Mouse (Mus musculus) hematopoietic stem cell, adult 5-6 weeks (primary cell): ENCODE results near the gene Ak4. TPM values are rescaled to one million over a fixed set of nuclear protein-coding genes. Genes with fewer than 3 reads are reported as not detected.
"Not testable (repeated sequence)": the region's sequence is repeated elsewhere in the genome, so short reads cannot be mapped to it uniquely, and the experiment has no call there.

ENCODE experiments used
- ATAC-seq, 2 experiments: fragments of 125-278 bp in 1 of 2; replicated peaks in 1 of 2; 2 replicates each; pipeline ENCODE4 v1.8.0; 2016 to 2017; ENCODE audit warnings: inconsistent platforms in 2 of 2, mild to moderate bottlenecking in 2 of 2, moderate number of reproducible peaks in 2 of 2, low read depth in 1 of 2, moderate TSS enrichment in 1 of 2; ENCODE audit not compliant: low FRiP score in 2 of 2, poor library complexity in 2 of 2, severe bottlenecking in 2 of 2, insufficient read depth in 1 of 2, low TSS enrichment in 1 of 2
- total RNA-seq: library from RNA; stranded (forward); fragments of 172-1452, 232-1000 nt; gene quantifications from 2 replicates; pipeline ENCODE4 v1.2.3, GENCODE M21; 2017

Gene Ak4
- total RNA-seq, 1 experiment from 2014 or later = 21.7 TPM

DNA sequence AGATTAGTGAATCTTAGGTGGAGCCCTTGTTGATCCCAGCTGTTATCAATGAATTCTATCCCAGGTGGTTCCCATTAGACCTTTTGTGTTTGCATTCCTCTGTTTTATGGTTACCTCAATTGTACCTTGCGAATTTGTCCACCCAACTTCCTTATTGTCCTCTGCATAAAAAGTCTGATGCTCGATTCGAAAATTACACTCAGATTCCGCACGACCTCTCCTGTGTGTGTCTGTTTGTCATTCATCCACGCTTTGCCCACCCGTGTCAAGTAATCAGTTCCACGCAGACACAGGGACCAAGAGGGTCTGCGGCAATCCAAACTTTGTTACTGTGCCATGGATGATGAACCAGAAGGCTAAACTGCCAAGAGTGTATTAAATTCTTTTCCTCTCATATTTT, 27.5 kb downstream of the Ak4 start:
- ATAC-seq = not testable (repeated sequence)

DNA sequence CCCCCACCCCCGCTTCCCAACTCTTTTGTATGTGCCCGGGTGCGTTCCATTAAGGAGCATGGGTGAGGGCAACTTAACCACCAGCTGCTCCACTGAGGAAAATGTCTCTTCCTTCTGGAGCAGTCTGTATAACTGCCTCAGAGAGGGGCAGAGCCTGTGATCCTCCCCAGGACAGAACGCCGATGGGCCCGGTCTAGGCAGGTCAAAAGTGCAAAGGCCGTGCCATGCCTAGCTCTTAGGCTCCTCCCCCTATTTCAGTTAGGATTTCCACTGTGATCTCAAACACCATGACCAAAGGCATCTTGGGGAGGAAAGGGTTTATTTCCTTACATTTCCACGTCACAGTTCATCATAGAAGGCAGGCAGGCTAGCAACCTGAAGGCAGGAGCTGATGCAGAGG, 29.6 kb downstream of the Ak4 start:
- ATAC-seq = no peak

DNA sequence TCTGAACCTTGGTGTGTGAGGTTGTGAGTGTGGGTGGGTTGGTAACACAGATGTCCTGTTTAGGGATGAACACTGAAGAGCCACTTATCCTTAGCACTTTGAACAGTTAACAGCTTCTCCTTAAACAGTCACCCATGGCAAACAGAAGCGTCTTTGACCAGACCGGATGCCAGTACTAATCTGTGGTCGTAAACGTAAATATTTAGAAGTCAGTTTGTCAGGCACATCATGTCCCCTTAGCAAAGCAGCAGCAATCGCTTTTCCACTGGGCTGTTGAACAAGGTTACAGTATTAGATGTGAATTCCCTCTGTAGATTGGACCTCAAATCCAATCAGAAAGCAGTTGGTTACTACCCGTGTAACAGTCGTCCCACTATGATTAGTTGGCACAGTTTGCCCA, 30.3 kb downstream of the Ak4 start:
- no peak for ATAC-seq

DNA sequence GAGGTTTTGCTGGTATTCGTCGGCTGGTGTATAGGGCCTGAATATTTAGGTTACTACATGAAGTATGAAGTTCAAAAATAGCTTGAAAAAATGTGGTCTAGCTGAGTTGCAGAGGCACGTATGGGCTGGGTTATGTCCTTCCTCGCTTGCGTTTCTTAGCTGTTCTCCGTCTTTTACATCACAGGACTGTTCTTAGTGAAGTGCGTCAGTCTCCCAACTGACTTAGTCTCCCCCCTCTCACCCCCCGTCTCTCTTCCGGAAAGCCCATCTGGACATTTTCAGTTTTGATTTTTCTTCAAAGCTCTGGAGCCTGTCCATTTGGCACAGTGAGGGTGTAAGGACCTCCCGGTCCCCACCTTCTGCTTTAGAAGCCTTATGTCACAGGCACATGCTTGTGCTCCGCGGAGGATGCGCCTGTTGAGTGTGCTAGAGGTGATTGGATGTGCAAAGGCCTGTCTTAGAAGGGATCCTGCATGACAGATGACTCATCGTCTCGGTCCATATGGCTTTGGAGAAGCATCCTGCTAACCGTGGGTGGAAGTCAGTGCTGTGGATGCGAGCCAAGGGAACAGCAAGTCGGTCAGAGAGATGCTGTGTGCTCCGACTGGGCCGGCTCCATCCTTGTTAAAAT, 31.2 kb downstream of the Ak4 start:
- no peak for ATAC-seq

DNA sequence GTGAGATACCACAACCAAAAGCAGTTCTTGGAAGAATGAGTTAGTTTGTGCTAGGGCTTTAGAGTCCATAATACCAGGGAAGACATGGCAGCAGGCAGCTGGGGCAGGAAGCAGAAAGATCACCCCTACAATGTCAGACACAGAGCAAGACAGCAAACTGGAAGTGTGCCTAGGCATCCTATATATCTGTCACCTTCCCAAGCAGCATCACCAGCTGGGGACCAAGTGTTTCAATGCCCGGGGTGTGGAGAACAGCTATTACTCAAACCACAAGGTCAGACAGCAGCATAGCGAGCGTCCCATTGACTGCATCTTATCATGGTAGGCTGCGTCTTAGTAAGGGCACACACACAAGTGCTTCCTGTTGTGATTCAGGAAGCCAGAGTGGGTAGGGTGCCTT, 32.0 kb downstream of the Ak4 start:
- ATAC-seq = no peak

DNA sequence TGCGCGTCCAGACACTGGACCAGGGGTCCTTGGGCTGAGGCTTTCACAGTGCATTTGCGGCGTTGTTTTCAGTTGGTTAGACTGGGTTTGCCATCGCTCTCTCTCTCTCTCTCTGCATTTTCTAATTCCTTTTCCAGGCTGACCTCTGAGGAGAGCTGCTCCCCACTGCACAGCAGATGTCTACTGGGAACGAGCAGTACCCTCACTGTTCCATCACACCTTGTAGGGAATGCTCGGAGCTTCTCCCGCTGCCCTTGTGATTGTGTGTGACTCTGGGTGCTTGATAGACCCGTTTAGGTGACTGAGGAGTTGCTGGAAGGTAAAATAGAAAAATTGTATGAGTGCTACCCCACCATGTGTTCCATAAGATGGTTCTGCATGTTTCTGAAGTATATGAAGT, 33.8 kb downstream of the Ak4 start:
- ATAC-seq = no peak

DNA sequence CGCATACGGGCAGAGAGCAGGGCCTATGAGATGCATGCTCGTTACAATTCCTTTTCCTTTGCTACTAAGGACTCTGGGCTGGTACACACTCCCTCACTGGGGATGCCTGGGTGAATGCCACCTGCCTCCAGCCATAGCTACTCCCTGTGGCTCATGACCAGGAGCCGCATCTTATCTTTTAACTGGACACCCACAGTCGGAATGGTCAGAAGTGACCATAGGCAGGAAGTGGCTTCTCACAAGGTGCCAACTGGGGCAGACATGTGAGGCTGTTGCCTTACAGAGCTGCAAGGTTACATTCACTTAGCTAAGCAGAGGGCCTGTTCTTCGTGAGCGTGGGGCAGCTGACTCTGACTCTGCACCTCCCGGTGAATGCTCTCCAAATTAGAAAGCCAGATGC, 38.1 kb downstream of the Ak4 start:
- no peak for ATAC-seq

DNA sequence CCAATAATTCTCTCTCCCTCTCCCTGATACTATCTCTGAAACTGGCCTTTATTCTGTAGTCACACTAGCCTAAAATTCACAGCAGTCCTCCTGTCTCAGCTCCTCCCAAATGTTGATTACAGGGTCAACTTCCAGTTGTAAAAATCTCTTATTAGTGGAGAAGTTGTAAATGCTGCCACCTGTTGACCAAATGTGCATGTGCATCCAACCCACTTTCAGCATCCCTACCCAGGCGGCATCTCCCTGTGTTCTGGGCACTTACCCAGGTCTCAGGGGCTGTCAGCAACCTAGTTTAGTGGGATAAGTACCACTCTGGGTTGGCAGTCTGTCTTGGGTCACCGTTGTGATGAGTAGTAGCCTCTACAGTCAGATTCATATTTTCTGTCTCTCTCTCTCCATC, 39.3 kb downstream of the Ak4 start:
- ATAC-seq = peak; percentile 61 to 70

DNA sequence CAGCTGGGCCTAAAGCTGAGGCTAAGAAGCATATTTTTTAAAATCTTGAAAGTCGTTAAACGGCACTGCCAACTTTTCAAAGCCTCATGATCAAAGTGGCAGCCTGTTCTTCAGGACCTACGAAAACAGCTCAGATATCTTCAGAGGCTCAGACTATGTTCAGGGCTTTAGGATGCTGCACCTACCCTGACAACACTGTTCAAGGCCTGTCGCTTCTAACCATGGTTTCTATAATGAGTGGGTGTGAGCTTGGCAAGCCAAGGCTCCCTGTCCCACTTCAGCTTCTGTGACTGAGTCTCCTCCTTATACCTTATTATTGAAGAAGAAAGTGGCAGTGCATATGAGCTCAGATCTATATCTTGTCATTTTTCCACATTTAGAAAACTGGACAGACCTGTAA, 40.3 kb downstream of the Ak4 start:
- no peak for ATAC-seq

DNA sequence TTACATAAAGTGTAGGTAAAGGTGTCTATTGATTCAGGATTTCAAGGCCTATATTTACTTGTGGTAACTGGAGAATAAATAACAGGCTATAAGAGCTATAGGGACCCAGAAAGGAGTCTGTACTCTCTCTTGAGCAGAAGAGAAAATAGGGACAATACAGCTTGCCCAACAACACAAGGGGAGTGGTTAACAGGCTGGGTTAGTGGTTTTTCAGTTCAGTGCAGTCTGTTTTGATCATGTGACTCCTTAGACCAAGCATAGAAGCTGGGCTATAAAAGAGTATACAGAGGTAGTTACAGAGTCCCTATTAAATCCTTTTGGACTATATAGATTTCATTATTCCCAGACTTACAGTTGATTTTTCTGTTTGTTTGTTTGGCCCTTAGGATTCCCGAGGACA, 41.0 kb downstream of the Ak4 start:
- ATAC-seq = peak in 1 of 2 experiments; percentile 48; a peak in 2 of 4 replicates

DNA sequence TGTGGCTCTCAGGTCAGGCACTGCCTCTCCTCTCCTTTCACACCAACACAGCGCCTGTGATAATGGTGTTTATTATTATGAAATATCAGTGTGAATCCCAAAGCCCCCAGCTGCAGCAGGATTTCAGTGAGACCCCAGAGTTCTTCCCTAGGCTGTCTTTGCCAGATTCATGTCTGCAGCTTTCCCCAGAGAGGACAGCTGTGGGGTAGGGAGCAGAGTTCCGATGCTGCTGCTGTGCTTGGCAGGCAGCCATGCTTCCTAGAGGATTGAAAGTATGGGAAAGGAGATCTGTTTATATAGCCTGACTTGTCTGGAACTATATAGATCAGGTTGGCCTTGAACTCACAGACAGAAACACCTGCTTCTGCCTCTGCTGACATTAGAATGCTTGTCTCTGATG, 43.0 kb downstream of the Ak4 start:
- no peak for ATAC-seq

DNA sequence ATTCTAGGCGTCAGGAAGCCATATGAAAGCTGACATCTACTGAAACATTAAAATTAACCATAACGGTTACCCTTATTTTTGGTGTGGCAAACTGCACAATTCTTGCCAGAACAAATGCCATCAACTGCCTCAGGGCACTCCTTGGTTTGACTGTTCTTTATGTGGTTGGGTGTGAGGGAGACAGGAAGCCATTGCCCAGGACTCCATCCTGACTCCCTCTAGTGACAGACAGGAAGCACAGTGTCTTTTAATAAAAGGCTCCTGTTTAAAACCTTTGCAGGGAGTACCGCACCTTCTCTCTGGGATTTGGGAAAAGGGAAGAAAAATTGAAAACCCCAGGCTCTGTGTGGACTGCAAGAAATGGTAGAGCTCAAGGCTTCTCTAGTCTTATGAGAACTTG, 47.2 kb downstream of the Ak4 start:
- 0 out of 4 replicates have a peak, but pooled peaks have one; percentile 31 to 32 for ATAC-seq

DNA sequence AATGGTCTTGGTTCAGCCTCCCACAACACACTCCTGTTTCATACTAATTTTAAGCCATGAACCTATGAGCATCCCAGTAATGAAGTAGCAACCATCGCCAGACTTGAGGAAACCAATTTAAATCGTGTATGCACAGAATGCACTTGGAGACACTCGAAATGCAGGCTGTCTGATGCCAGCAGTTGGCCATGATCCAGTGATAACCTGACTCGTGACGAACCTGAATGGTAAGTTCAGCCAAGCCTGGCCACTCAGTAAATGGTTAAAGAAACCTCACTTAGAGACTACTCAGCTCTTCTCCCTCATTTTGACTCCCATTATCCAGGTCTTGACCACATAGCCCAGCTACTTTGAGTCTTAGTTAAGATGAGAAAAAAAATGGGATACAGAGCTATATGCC, 50.2 kb downstream of the Ak4 start:
- ATAC-seq = no peak

DNA sequence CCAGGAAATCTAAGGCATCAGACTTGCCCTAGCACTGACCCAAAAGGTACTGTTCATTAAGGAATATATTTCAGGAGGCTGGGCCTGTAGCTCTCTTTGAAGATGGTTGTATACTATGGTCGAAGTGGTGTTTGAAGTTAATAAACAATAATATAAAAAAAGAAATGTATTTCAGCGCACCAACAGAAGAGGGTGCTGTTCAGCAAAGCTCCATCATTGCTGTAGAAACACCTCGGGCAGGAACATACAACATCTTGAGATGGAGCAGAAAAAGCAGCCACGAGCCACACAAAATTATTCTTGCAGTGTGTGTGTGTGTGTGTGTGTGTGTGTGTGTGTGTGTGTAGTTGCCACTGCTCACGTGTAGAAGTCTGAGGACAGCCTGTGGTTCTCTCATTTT, 51.5 kb downstream of the Ak4 start:
- ATAC-seq = peak; percentile 42 to 65; a peak in 3 of 4 replicates

DNA sequence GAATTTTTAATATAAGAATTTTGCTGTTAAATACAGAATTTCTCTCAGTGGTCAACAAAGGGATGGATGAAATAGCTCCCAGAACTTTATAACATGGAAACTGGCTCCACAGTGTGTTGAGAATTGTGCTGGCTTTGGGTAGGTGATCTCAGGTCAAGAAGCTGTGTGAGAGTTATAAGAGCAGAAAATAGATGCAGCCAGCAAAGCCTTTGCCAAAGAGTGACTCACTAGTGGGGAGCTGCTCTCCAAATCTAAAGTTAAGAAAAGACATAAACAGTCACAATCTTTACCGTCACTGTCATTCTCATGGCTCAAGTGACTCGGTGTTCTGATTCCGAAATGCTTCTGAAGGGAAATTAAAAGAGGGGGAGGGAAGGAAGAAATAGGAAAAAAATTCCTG, 53.7 kb downstream of the Ak4 start:
- ATAC-seq = no peak

DNA sequence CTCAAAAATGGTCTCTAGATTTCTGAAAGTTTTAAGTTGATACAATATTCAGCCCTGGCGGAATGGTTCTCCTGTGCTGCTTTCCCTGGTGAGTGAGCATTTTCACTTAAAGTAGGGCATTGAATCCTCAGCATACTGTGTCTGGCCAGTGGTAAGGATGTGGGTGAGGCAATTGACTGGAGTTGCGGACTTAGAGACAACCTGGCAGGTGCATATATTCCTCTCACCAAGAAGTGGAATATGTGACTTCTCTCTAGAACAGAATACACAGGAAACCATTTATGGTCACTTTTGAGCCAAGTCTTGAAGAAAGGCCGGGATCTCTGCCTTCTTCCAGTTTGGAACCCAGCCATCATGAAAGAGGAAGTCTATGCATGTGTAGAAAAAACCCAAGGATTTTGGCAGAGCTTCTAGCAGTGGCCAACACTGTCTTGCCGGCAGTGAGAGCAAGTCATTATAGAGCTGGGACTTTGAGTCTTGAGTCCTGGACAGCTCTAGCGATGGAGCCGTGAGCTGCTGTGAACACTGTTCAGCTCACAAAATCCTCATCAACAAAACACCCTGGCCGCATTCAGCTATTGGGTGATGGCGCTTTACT, 71.3 kb downstream of the Ak4 start:
- peak; percentile 87 for ATAC-seq

DNA sequence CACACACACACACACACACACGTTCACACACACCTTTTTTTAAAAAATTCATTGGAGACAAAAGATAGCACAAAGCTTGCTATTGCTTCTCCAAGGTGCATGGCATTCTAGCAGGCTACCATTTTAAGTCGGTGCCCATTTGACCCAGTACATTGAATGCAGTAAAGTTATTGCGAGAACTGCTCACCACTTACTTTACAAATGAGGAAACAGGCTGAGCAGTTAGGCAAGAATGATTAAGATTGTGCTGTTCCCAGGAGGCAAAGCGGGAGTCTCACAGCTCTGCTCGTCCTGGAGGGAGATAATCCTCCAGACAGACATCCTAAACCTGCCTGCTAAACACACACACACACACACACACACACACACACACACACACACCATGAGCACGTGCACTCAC, 72.6 kb downstream of the Ak4 start:
- no peak for ATAC-seq

DNA sequence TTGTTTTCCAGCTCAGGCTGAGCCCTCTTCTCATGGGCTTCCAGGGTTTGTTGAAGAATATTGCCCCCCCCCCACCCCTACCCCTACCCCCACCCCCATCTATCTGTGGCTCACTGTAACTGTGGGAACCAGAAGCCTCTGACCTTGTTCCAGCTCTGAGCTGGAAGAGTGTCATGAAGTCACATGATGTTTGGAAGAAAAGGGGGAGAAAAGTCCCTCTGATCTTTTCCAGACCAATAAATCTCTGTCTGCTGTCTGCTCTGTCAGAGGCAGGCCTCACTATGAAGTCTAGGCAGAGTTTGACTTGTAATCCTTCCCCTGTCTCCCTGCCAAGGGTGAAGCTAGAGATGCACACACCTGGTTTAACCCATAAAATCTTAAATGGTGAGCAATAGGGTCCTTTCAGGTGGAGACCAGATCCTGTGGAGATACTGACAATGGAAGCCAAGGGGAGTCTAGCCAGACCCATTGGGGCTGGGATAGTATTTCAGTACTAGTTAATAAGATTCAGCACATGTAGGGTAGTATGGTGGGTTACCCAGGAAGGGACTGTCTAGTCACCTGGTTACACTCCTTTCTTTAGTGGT, 74.6 kb downstream of the Ak4 start:
- ATAC-seq = no peak

DNA sequence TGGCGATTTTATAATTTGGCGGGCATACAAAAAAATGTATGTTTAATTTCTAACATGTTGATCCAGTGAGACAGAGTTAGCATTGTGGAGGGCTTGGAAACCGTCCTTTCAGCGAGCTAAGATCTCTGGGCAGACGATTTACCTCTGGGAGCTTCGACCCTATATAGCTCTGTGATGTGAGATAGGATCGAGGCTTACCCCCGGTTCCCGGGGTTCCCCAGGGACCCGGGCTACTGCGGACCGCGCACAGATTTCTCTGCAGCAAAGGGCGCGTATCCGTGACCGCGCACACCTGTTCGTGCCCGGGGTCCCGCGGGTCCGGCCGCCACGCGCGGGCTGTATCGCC, 77.1 kb downstream of the Ak4 start:
- ATAC-seq = no peak
